Mouse (Mus musculus) left cerebral cortex, adult 8-10 months (tissue): Measurements from ENCODE around the gene Ranbp6. TPM values are rescaled to one million over a fixed set of nuclear protein-coding genes. Genes with fewer than 3 reads are reported as not detected.
A peak's percentile ranks its signal among the peaks of the same experiment; 100 is the strongest.

Source experiments
- DNase-seq, 2 experiments: peaks; one replicate each; pipeline ENCODE4 v3.0.0; 2022; ENCODE audit warnings: low spot score in 2 of 2
- total RNA-seq, 4 experiments: library from RNA; stranded (reverse); gene quantifications; 2 replicates each; pipeline ENCODE4 v1.2.4; 2022

Ranbp6 gene
- total RNA-seq: 10 to 100 TPM; 31.4 to 33.1 (median 32.4) TPM

- DNase-seq: peak; percentile 81 to 88
Measured at GRCm38 (mm10) chr19:29812581-29813460, at the start of gene Ranbp6. Gene Ranbp6, minus strand, starts transcription at chr19:29812974.

GRCm38 (mm10) chr19:29860816-29861215, 48.0 kb upstream of the Ranbp6 start:
- no peak for DNase-seq

GRCm38 (mm10) chr19:29857267-29857666, 44.5 kb upstream of the Ranbp6 start:
- DNase-seq: no peak

GRCm38 (mm10) chr19:29853711-29854110, 40.9 kb upstream of the Ranbp6 start:
- DNase-seq: no peak

- DNase-seq: no peak
Measured at GRCm38 (mm10) chr19:29851036-29851690, 38.4 kb upstream of the Ranbp6 start.

- DNase-seq: no peak
Measured at GRCm38 (mm10) chr19:29849924-29850551, 37.3 kb upstream of the Ranbp6 start.

- peak in 1 of 2 experiments; percentile 8 for DNase-seq
Measured at GRCm38 (mm10) chr19:29844036-29844661, 31.4 kb upstream of the Ranbp6 start.

- DNase-seq: no peak
Measured at GRCm38 (mm10) chr19:29843641-29844035, 30.9 kb upstream of the Ranbp6 start.

- no peak for DNase-seq
Measured at GRCm38 (mm10) chr19:29842973-29843372, 30.2 kb upstream of the Ranbp6 start.

- DNase-seq: no peak
Measured at GRCm38 (mm10) chr19:29840642-29841041, 27.9 kb upstream of the Ranbp6 start.

GRCm38 (mm10) chr19:29838636-29839135, 25.9 kb upstream of the Ranbp6 start:
- no peak for DNase-seq

- no peak for DNase-seq
Measured at GRCm38 (mm10) chr19:29838171-29838570, 25.4 kb upstream of the Ranbp6 start.

GRCm38 (mm10) chr19:29835364-29836034, 22.7 kb upstream of the Ranbp6 start:
- no peak for DNase-seq

- DNase-seq: no peak
Measured at GRCm38 (mm10) chr19:29830911-29831310, 18.1 kb upstream of the Ranbp6 start.

GRCm38 (mm10) chr19:29828558-29828957, 15.8 kb upstream of the Ranbp6 start:
- no peak for DNase-seq

- no peak for DNase-seq
Measured at GRCm38 (mm10) chr19:29826686-29827085, 13.9 kb upstream of the Ranbp6 start.

- DNase-seq: no peak
Measured at GRCm38 (mm10) chr19:29825003-29825402, 12.2 kb upstream of the Ranbp6 start.

- no peak for DNase-seq
Measured at GRCm38 (mm10) chr19:29824034-29824700, 11.4 kb upstream of the Ranbp6 start.

- no peak for DNase-seq
Measured at GRCm38 (mm10) chr19:29823456-29824010, 10.8 kb upstream of the Ranbp6 start.

- DNase-seq: no peak
Measured at GRCm38 (mm10) chr19:29820966-29821365, 8.2 kb upstream of the Ranbp6 start.
